Mouse (Mus musculus): ENCODE data around the gene Trappc12. TPM values are rescaled to one million over a fixed set of nuclear protein-coding genes. Genes with fewer than 3 reads are reported as not detected.

The Trappc12 gene
- polyA plus RNA-seq, 1 experiment from 2014 or later, result 11.2 TPM

- no peaks in the 10 kb centered on the region for H3K27me3 ChIP-seq (ENCODE audit: insufficient read depth, low read length)
- H3K4me1 ChIP-seq (ENCODE audit: insufficient read depth), result no peaks in the 10 kb centered on the region
- H3K4me3 ChIP-seq (ENCODE audit: low read depth, low read length), result no peak overlapping the region
- H3K4me2 ChIP-seq (ENCODE audit: low read depth, low read length), result no peak overlapping the region
- WGBS (ENCODE audit: insufficient replicate concordance), result 81% methylated on average over 5 of the region's 5 CpGs
- no peak overlapping the region for H3K9ac ChIP-seq (replicated peaks)
- DNase-seq (no peak), ATAC-seq (no peak)
- TF ChIP-seq CTCF (IDR thresholded peaks at IDR 0.05; ENCODE audit: low read depth), result no peak
- TF ChIP-seq EP300 (IDR thresholded peaks at IDR 0.05; ENCODE audit: low read depth), result no peak
- H3K27ac ChIP-seq (ENCODE audit: low read depth), result no peak overlapping the region
- H3K9me3 ChIP-seq (ENCODE audit: low read length), result no peaks in the 10 kb centered on the region
- H3K36me3 ChIP-seq (replicated peaks; ENCODE audit: insufficient read depth, low read length), result peaks cover 34% of the 10 kb centered on the region
These were observed 23.2 kb downstream of the Trappc12 start for GRCm38 (mm10) chr12:28727061-28727460.

- no peaks in the 10 kb centered on the region for H3K4me1 ChIP-seq (ENCODE audit: insufficient read depth)
- TF ChIP-seq EP300 (IDR thresholded peaks at IDR 0.05; ENCODE audit: low read depth) (no peak), CTCF (IDR thresholded peaks at IDR 0.05; ENCODE audit: low read depth) (no peak)
- no peaks in the 10 kb centered on the region for H3K27me3 ChIP-seq (ENCODE audit: insufficient read depth, low read length)
- peaks cover 34% of the 10 kb centered on the region for H3K36me3 ChIP-seq (replicated peaks; ENCODE audit: insufficient read depth, low read length)
- no peaks in the 10 kb centered on the region for H3K9me3 ChIP-seq (ENCODE audit: low read length)
- no peak overlapping the region for H3K4me2 ChIP-seq (ENCODE audit: low read depth, low read length)
- H3K27ac ChIP-seq (ENCODE audit: low read depth), result no peak overlapping the region
- no peak for ATAC-seq
- no peak overlapping the region for H3K9ac ChIP-seq (replicated peaks)
- no peak for DNase-seq
- no peak overlapping the region for H3K4me3 ChIP-seq (ENCODE audit: low read depth, low read length)
- WGBS (ENCODE audit: insufficient replicate concordance), result 90% methylated on average over 4 of the region's 4 CpGs
These were observed 24.1 kb downstream of the Trappc12 start for GRCm38 (mm10) chr12:28726204-28726603.

GRCm38 (mm10) chr12:28724366-28724765 lies 25.9 kb downstream of the Trappc12 start:
- Histone ChIP-seq H3K27ac (ENCODE audit: low read depth) (no peak overlapping the region), H3K4me2 (ENCODE audit: low read depth, low read length) (no peak overlapping the region), H3K4me3 (ENCODE audit: low read depth, low read length) (no peak overlapping the region), H3K4me1 (ENCODE audit: insufficient read depth) (no peaks in the 10 kb centered on the region), H3K36me3 (replicated peaks; ENCODE audit: insufficient read depth, low read length) (peaks cover 37% of the 10 kb centered on the region), H3K9ac (replicated peaks) (no peak overlapping the region), H3K27me3 (ENCODE audit: insufficient read depth, low read length) (no peaks in the 10 kb centered on the region), H3K9me3 (ENCODE audit: low read length) (no peaks in the 10 kb centered on the region)
- 83% methylated on average over 3 of the region's 3 CpGs for WGBS (ENCODE audit: insufficient replicate concordance)
- TF ChIP-seq CTCF (IDR thresholded peaks at IDR 0.05; ENCODE audit: low read depth) (no peak), EP300 (IDR thresholded peaks at IDR 0.05; ENCODE audit: low read depth) (no peak)
- DNase-seq (no peak), ATAC-seq (no peak)

GRCm38 (mm10) chr12:28718106-28718505 lies 32.2 kb downstream of the Trappc12 start:
- H3K36me3 ChIP-seq (replicated peaks; ENCODE audit: insufficient read depth, low read length), result peaks cover 52% of the 10 kb centered on the region
- WGBS (ENCODE audit: insufficient replicate concordance), result 90% methylated on average over 2 of the region's 2 CpGs
- TF ChIP-seq CTCF (IDR thresholded peaks at IDR 0.05; ENCODE audit: low read depth) (no peak), EP300 (IDR thresholded peaks at IDR 0.05; ENCODE audit: low read depth) (no peak)

GRCm38 (mm10) chr12:28717066-28717465 lies 33.2 kb downstream of the Trappc12 start:
- Histone ChIP-seq H3K4me3 (ENCODE audit: low read depth, low read length) (no peak overlapping the region), H3K4me2 (ENCODE audit: low read depth, low read length) (no peak overlapping the region), H3K9me3 (ENCODE audit: low read length) (no peaks in the 10 kb centered on the region), H3K36me3 (replicated peaks; ENCODE audit: insufficient read depth, low read length) (peaks cover 52% of the 10 kb centered on the region), H3K9ac (replicated peaks) (no peak overlapping the region), H3K4me1 (ENCODE audit: insufficient read depth) (no peaks in the 10 kb centered on the region), H3K27ac (ENCODE audit: low read depth) (no peak overlapping the region), H3K27me3 (ENCODE audit: insufficient read depth, low read length) (no peaks in the 10 kb centered on the region)
- ATAC-seq (no peak), DNase-seq (no peak)
- TF ChIP-seq CTCF (IDR thresholded peaks at IDR 0.05; ENCODE audit: low read depth) (no peak), EP300 (IDR thresholded peaks at IDR 0.05; ENCODE audit: low read depth) (no peak)
- 66% methylated on average over 2 of the region's 2 CpGs for WGBS (ENCODE audit: insufficient replicate concordance)

More at GRCm38 (mm10) chr12:28718106-28718505, 32.2 kb downstream of the Trappc12 start:
- no peaks in the 10 kb centered on the region for H3K27me3 ChIP-seq (ENCODE audit: insufficient read depth, low read length)
- H3K4me2 ChIP-seq (ENCODE audit: low read depth, low read length), result no peak overlapping the region
- no peak overlapping the region for H3K4me3 ChIP-seq (ENCODE audit: low read depth, low read length)
- H3K4me1 ChIP-seq (ENCODE audit: insufficient read depth), result no peaks in the 10 kb centered on the region
- H3K9me3 ChIP-seq (ENCODE audit: low read length), result no peaks in the 10 kb centered on the region
- DNase-seq (no peak), ATAC-seq (no peak)
- H3K27ac ChIP-seq (ENCODE audit: low read depth), result no peak overlapping the region
- no peak overlapping the region for H3K9ac ChIP-seq (replicated peaks)

GRCm38 (mm10) chr12:28714822-28715632 lies 35.2 kb downstream of the Trappc12 start:
- WGBS (ENCODE audit: insufficient replicate concordance), result 74% methylated on average over 24 of the region's 24 CpGs
- DNase-seq, result no peak
- Histone ChIP-seq H3K27ac (ENCODE audit: low read depth) (no peak overlapping the region), H3K36me3 (replicated peaks; ENCODE audit: insufficient read depth, low read length) (peaks cover 49% of the 10 kb centered on the region), H3K9ac (replicated peaks) (no peak overlapping the region), H3K4me1 (ENCODE audit: insufficient read depth) (no peaks in the 10 kb centered on the region), H3K9me3 (ENCODE audit: low read length) (no peaks in the 10 kb centered on the region), H3K27me3 (ENCODE audit: insufficient read depth, low read length) (no peaks in the 10 kb centered on the region), H3K4me3 (ENCODE audit: low read depth, low read length) (no peak overlapping the region), H3K4me2 (ENCODE audit: low read depth, low read length) (no peak overlapping the region)
- TF ChIP-seq EP300 (IDR thresholded peaks at IDR 0.05; ENCODE audit: low read depth) (no peak), CTCF (IDR thresholded peaks at IDR 0.05; ENCODE audit: low read depth) (no peak)
- ATAC-seq, result no peak

Measured in liver, postnatal 0 days (tissue).